Mouse (Mus musculus) cerebellum, adult (tissue): ENCODE data around the gene Clk3.

Source experiments
- ATAC-seq: cut with Nextera tagmentation; 2 replicates; pipeline ENCODE4 v1.9.2; 2017; ENCODE audit warnings: mild to moderate bottlenecking, moderate library complexity, mixed read lengths; ENCODE audit not compliant: insufficient number of reproducible peaks, low FRiP score, low TSS enrichment

The Clk3 gene

GRCm38 (mm10) chr9:57773754-57774153, 8.1 kb upstream of the Clk3 start:
- no peak for ATAC-seq

GRCm38 (mm10) chr9:57770836-57771235, 5.2 kb upstream of the Clk3 start:
- no peak for ATAC-seq

- ATAC-seq, result no peak
Measured at GRCm38 (mm10) chr9:57770214-57770613, 4.6 kb upstream of the Clk3 start.

DNA sequence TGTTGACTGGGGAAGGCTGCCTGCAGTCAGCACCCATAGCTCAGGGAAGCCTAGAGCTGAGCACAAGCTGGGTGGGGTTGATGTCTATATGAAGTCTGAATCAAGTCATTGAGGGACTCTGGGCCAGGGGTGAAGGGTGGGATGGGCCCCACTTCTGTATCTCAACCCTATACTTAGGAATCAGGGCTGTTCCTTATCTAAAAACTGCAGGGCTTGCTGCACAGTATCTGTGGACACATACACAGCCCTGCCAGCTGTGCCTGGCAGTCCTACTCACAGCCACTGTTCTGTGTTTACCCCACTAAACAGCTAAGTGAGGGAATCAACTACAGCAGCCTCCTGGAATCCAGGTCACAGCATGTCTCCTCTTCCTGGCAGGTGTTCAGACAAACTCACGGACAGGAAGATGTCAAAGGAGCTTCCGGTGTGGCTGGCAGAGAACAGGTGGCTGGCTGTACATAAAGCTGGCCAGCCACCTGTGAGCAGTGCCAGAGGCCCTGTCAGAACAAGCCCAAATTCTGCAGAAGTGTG, 3.9 kb upstream of the Clk3 start:
- ATAC-seq, result no peak

GRCm38 (mm10) chr9:57767231-57767630, 1.6 kb upstream of the Clk3 start:
- no peak for ATAC-seq

GRCm38 (mm10) chr9:57766431-57766830, 771 bp upstream of the Clk3 start:
- ATAC-seq, result no peak

DNA sequence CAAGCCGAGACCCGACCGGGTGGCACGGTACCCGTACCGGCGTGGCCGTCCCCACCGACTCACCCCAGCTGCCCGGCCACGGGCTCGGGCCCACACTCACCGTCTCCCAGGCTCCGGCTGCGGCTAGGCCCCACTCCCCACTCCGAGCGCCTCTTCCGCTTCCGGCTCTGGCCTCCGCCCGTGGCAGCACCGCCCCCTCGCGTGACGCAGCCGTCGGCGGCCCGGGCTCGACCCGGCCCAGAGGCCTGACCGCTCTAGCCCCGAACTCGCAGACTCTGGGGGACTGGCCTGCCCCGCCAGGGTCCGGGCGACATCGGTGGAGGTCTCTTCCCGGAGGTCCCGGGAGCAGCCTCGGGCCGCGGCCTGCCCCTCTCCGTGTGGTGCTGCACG, 691 bp downstream of the Clk3 start:
- peak; percentile 73 for ATAC-seq

GRCm38 (mm10) chr9:57764147-57764973, 1.3 kb downstream of the Clk3 start:
- 0 out of 2 replicates have a peak, but pooled peaks have one; percentile 16 for ATAC-seq

GRCm38 (mm10) chr9:57762563-57762991, 3.1 kb downstream of the Clk3 start:
- no peak for ATAC-seq

- no peak for ATAC-seq
Measured at GRCm38 (mm10) chr9:57761563-57762551, 3.8 kb downstream of the Clk3 start.

DNA sequence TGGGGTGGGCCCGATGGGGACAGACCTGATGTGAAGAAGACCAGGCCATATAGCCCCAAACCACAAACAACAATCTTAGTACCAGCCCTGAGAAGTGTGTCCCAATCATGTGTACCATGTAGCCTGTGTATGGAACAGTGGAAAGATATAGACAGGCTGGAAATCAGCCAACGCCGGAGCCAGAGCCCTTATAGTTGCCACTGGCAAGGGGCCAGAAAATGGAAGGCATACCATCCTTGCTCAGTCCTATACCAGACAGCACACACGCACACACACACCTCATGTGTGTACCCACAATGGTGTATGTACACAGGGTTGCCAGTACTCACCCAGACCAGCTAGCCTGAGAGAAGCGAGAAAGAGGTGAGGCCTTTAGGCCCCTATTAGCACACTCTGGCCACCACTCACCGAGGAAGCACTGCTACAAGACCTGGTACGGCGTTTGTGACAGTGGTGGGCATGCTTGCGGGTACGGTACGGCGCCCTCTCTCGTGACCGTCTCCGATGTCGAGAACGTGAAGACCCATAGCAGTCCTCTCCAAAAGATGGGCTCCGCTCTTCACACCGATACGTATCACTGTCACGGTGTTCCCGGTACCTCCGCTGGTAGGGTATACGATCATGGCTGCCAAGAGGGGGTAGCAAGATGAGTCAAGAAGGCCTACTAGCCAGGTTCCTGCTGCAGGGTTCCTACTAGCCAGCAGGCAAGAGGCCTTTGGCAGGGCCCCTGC, 5.1 kb downstream of the Clk3 start:
- ATAC-seq, result no peak

GRCm38 (mm10) chr9:57759289-57759688, 6.4 kb downstream of the Clk3 start:
- ATAC-seq, result peak; percentile 66

DNA sequence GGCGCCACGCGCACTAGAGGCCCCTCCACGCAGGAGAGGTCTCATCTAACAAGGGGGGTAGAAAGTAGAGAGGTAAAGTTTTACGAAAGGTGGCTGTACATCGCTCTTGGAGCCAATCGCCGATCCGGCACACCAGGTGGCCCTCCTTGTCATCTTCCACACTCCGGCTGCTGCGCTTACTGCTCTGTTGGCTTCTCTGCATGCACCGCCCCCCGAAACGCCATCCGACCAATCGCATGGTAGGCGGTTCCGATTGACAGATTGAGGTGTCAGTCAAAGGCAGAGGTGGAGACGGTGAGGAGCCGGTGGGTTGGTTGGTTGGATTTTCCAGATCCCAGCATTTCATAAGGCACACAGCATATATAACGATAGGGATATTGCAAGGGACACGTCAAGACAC, 7.1 kb downstream of the Clk3 start:
- no peak for ATAC-seq

- ATAC-seq, result no peak
Measured at GRCm38 (mm10) chr9:57757578-57757977, 8.1 kb downstream of the Clk3 start.

- ATAC-seq, result no peak
Measured at GRCm38 (mm10) chr9:57750901-57751300, 14.8 kb downstream of the Clk3 start.

GRCm38 (mm10) chr9:57748831-57749230, 16.8 kb downstream of the Clk3 start:
- ATAC-seq, result no peak

- ATAC-seq, result no peak
Measured at GRCm38 (mm10) chr9:57748137-57748536, 17.5 kb downstream of the Clk3 start.

- ATAC-seq, result no peak
Measured at GRCm38 (mm10) chr9:57747067-57747466, 18.6 kb downstream of the Clk3 start.

DNA sequence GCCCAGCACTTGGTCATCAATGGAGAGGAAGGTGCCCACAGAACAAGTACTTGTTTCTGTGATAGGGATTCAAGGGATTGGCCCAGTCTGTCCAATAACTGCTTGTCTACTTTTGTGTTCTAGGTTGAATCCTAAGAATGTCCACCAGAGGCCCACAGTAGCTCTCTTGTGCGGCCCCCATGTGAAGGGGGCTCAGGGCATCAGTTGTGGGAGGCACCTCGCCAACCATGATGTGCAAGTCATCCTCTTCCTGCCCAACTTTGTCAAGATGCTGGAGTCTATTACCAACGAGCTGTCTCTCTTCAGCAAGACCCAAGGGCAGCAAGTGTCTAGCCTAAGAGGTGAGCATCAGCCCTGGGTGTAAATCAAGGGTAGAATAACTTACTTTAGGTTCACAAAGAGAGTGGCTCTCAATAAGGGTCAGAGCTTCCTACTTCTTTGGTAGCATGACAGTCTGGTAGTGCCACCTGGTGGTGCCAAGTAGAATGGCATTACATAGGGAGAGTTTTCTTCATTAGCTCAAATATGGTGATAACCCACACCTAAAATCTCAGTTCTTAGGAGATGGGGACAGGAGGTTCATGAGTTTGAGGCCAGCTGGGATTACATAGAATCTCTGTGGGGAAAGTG, 21.1 kb downstream of the Clk3 start:
- ATAC-seq, result no peak

GRCm38 (mm10) chr9:57739863-57740262, 25.8 kb downstream of the Clk3 start:
- no peak for ATAC-seq
